Mouse (Mus musculus): Measurements from ENCODE around the gene Olfr1426.
"Not testable (repeated sequence)": the region's sequence is repeated elsewhere in the genome, so short reads cannot be mapped to it uniquely, and the experiment has no call there.

Gene Olfr1426

DNA sequence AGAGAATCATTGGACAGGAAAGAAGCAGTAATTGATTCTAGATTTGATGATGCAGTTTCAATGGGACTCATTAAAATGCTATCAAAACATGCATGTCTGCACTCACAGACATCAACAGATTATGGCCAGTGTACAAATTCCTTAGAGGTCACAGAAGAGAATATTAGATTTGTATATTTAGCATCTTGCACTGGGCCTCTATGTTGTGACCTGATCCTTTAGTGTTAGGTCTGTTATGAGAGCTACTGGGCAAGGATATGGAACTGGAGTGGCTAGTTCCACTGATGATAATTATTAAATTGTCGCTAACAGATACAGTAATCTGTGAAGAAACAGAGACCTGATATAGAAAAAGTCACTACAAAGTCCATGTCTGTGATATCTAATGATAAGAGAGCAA lies at the start of gene Olfr1426:
Gene Olfr1426 (minus strand): TSS at position 101 of the 400 bp plus-strand sequence.
- DNase-seq (ENCODE audit: low read depth, low spot score), result no peak

DNA sequence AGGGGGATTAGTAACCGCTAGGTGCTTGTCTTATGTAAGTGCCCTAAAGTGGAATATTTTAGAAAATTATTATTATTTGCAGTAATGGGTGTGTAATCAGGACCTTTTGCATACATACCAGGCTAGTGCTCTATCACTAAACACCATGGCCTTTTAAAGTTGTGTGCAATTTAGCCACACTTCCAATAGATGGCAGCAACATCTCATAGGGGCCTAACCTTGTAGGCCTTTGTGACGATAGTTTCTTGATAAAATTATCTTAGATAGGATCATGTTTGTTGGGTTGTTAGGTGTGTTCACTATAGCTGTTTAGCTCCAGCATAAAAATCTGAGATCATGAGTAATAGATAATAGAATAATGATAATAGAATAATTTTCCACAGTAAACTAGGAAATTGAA lies 42.5 kb upstream of the Olfr1426 start:
- no peak for DNase-seq (ENCODE audit: low read depth, low spot score)

DNA sequence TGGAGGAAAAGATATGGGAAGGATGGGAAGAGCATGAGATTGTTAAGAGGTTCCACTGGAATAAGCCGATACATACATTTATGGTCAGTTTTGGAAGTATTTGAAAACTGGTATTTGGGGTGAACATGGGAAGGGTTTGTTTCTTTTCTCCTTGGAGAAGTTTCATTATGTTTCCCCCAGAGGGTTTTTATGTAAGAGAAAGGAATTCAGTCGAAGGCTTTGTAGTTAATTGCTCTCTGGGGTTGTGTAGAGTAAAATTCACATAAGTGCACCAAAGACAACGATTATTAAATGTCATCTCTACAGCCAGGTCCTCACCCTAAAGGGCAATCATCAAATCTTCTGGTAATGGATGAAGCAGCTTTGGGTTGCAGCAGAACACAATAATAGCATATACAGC lies 31.3 kb upstream of the Olfr1426 start, which contains the start of gene Olfr76:
Gene Olfr76 (minus strand): TSS at position 101 of the 400 bp plus-strand sequence.
- no peak for DNase-seq (ENCODE audit: low read depth, low spot score)

DNA sequence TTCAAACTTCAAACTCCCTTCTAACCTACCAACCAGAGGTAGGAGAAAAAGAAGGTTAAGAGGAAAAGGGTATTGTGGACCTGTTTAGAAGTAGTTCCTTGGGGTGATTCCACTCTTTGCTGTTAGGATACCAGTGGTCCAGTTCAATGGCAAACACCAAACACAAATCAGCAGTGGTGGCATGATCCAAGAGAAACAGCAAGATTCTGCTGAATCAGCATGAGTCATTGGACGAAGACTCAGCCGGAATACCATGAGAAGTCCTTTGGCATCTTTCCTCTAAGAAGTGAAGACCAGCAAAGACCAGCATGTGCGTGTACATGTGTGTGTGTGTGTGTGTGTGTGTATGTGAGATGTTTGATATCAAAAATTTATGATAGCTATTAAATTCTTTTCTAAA lies 24.7 kb upstream of the Olfr1426 start:
- no peak for DNase-seq (ENCODE audit: low read depth, low spot score)

DNA sequence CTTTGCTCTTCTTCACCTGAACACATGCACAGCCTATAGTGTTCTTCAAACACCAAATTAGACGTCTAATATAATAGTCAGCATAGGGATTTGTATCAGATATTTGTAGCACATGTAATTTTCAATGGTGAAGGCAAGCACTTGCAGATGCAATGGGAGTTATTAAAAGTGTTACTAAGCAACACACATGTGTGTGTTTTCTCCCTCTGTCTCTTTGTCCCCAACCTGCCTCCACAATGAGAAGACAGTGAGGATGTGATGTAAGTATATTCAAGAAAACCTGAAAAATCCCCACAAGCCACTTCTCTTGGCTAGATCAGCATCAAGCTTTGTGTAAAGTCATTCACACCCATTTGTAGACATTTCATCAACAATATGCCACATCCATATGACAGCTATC lies 24.0 kb upstream of the Olfr1426 start, which contains the start of gene Olfr1428:
Gene Olfr1428 (minus strand): TSS at position 101 of the 400 bp plus-strand sequence.
- no peak for DNase-seq (ENCODE audit: low read depth, low spot score)

DNA sequence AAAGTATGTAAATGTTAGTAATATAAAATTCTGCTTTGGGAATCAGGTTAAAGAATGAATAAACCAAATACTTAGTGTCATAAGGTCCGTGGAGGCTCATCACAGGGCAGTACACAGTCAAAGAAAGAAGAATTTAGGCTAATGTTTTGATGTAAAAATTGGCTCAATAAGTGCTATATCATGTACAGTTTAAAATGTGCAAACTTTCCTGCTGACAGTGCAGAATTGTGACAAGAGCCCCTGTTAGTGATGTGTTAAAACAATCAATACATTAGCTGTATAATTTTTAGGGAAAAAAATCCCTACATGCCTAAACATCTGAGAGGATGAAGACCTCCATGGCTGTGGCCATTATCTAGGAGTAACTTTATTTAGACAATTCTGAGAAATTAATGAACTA lies 22.0 kb upstream of the Olfr1426 start:
- DNase-seq (ENCODE audit: low read depth, low spot score), result no peak

DNA sequence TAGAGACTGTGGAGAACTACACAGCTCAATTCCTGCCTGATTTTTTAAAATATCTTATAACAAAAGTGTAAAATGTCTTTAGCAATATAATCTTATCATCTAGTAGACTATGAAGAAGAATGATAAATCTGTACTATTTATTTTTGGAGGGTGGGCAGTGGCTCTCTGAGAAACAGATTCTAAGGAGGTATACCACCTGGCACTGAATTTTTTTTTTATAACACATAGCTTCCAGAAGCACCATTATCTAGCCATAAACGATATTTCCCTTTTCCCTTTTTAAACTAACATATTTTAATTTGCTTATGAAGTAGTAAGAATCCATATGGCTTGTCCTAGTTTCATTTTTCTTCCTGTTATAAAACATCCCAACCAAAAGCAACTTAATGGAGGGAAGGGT lies 12.7 kb upstream of the Olfr1426 start:
- DNase-seq (ENCODE audit: low read depth, low spot score), result no peak

DNA sequence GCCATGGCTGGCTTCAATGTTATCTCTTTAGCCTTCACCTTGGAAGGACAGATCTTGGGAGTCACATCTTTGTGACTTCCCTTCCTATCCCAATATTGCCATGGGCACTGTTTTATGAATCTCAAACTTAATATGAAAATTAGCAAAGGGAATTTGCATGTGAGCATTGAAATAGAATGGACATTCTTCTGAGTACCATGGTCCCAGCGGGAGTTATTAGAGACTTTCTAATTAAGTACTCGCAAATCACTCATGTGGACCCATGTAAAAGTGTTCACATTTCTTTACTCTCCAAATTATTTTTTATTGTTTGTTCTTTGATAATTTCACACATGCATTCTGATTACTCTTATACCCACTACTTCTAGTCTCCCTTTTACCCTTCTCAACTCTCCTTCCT lies 11.4 kb upstream of the Olfr1426 start, which contains the start of gene Olfr1427:
Gene Olfr1427 (minus strand): TSS at position 101 of the 400 bp plus-strand sequence.
- DNase-seq (ENCODE audit: low read depth, low spot score), result no peak

DNA sequence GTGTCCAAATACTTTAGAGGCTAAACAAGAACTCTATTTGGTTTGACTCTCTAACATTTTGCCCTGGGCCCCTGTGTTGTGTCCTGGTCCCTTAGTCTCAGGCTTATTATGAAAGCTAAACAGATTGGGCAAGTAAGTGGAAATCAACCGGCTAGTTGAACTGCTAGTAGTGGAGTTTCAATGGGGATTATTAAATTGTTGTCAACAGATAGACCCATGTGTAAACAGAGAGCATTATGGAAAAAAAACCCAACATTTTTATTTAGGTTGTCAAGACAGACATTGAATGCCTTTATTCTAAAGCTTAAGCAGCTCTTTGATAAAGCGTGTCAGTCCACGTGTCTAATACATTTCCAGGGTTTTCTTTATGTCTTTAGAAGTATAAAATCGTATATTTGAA lies 14.2 kb downstream of the Olfr1426 start, which contains the start of gene Olfr1425:
Gene Olfr1425 (minus strand): TSS at position 101 of the 400 bp plus-strand sequence.
- DNase-seq (ENCODE audit: low read depth, low spot score), result not testable (repeated sequence)

DNA sequence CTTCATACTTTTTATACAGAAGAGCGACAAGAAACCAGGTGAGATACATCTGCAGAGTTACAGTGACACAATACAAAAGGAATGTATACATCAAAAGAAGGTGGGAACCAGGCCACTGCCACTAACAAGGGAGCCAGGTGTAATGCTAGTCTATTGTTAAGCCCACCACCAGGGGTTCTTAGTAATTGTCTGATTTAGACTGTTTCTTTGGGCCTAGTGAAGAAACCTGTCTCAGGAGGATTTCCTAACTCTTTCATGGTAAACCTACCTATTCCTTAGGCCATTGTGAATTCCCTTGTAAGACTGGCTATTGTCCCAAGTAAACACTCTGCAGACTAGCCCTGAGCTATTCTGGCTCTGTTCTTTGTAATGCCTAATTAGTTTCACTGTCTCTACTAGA lies 22.3 kb downstream of the Olfr1426 start:
- DNase-seq (ENCODE audit: low read depth, low spot score), result not testable (repeated sequence)

DNA sequence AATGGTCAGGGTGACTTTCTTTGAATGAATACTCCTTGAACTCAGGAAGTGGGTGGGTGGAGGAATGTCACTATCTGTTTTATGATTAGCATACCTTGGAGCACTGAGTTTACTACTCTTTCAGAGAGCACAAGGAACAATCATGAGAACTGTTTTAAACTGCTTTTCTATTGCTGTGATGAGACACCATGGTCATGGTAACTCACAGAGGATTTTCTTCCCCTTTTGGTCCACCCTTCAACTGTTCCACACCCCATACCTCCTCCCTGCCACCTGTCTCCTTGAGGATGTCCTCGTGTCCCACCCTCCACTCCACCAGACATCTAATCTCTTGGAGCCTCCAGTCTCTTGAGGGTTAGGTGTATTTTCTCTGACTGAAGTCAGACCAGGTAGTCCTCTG lies 24.0 kb downstream of the Olfr1426 start:
- DNase-seq (ENCODE audit: low read depth, low spot score), result not testable (repeated sequence)

DNA sequence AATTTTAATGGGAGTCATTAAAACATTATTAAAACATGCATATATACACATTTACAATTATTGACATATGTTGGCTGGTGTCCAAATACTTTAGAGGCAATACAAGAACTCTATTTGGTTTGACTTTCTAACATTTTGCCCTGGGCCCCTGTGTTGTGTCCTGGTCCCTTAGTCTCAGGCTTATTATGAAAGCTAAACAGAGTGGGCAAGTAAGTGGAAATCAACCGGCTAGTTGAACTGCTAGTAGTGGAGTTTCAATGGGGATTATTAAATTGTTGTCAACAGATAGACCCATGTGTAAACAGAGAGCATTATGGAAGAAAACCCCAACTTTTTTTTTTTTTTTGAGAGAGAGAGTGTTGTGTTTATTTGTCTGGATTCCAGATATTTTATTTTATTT lies 29.2 kb downstream of the Olfr1426 start, which contains the start of gene Olfr1424:
Gene Olfr1424 (minus strand): TSS at position 101 of the 400 bp plus-strand sequence.
- DNase-seq (ENCODE audit: low read depth, low spot score), result not testable (repeated sequence)

DNA sequence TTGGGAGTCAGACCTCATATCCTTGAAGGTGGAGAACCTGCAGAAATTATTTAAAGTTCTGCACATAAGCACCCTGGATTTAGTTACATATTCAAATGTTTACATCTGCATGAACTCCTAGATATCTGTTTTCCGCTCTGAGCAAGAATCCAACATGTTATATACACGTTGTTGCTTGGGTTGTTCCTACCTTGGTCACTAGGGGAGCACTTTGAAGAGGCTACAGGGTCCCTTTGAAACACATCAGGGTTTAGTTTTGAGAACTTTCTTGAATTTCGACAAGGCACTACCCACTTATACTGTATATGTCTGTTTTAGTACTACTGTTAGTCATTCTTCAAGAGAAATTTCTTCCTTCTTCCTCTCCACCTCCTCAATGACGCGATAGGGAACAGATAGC lies 48.6 kb downstream of the Olfr1426 start:
- DNase-seq (ENCODE audit: low read depth, low spot score), result no peak

DNA sequence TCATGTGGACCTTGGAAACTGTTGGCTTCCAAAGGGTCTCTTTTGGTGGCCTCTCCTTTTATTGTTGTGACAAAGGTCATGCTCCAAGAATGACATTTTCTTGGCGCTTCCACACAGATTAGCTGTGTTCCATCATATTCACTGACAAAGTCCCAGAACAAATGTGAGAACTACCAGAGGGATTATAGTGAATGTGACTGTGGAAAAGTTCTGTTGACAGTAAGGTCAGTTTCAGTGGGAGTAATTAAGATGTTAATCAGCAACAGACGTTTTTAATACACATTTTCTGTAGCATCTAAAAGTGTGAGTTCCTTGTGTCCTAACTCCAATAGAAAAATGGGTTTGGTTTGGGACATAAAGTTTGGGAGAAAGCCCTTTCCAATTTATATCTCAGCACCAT lies 50.6 kb downstream of the Olfr1426 start, which contains the start of gene Olfr1423:
Gene Olfr1423 (minus strand): TSS at position 101 of the 400 bp plus-strand sequence.
- DNase-seq (ENCODE audit: low read depth, low spot score), result no peak

DNA sequence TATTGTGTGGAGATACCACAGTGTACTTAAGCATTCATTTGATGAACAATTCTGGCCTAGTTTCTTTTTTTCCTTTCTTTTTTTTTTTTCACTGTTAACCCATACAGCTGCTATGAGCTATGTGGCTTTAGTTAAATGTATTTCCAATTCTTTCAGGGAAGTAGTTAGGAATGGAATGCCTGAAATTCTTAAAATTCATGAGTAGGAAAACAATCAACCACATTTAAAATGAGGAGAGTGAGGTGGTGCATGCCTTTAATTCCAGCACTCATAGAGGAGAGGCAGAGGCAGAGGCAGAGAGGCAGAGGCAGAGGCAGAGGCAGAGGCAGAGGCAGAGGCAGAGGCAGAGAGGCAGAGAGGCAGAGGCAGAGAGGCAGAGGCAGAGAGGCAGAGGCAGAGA lies 54.1 kb downstream of the Olfr1426 start:
- no peak for DNase-seq (ENCODE audit: low read depth, low spot score)

All from retina, postnatal 7 days (tissue).